8 mouse cellular contexts compared by ENCODE assay signal in the genomic region with DNA sequence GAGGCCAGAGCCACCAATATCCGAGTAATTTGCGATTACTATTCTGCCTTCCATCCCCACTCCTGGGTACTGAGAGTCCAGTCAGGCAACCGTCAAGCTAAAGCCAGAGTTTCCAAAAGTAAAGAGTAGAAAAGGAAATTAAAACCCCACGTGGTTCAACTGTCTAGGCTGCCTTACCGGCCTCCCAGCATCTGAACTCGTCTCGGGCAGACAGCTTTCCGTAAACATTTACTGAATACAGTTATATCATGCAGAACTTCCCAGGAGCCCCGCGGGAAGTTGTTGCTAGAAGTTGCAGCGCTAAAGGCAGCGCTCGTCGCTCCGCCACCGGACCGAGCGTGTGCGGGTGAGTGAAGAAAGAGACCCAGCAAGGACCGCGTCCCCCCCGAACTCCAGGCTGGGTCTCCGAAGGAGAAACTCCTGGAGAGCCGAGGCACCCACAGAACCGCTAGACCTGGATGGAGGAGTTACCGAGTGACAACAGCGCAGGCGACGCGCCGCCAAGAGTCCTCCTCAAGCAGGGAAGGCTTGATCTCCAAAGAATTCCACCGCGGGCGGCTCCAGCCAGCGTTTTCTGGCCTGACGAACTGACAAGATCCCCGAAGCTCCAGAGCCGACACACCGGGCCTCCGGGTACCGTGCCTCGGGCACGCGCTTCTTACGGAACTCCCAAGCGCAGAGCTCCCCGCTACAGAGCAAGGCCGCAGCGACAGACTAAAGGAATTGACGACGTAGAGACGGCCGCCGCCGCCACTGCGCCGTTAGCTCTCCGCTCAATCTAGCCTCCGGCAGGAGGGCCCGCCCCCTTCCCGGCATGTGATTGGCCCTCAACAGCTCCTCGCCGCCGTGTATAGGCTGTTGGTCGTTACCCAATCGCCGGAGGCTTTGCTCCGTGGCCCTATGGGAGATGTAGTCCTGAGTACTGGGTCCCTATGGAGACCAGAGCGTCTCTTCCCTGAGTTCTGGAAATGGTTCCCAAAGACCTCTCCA. TPM values are rescaled to one million over a fixed set of nuclear protein-coding genes. Genes with fewer than 3 reads are reported as not detected.
A peak's percentile ranks its signal among the peaks of the same experiment; 100 is the strongest.
DNase-seq lines count a peak whose midpoint lies in the region; ATAC-seq and TF ChIP-seq lines count a peak whose summit lies in the region.

TSS of gene Mtr (minus strand) at position 723 of the 990 bp plus-strand sequence.

- ATAC-seq in embryonic facial prominence, embryonic 15.5 days (ENCODE audit: insufficient number of reproducible peaks, low FRiP score, low TSS enrichment, low read depth) = peak; percentile 99
- peak; percentile 99 for ATAC-seq in limb, embryonic 14.5 days (ENCODE audit: low FRiP score, low read depth)
- ATAC-seq in midbrain, postnatal 0 days (ENCODE audit: low FRiP score) = peak; percentile 100

- DNase-seq in 416B (ENCODE audit: low read depth) = peak; percentile 93
- DNase-seq in heart, adult 8-10 months (ENCODE audit: low spot score) = peak; percentile 94
- DNase-seq in kidney, adult 9 months = peak; percentile 97
- DNase-seq in limb, embryonic 14.5 days (ENCODE audit: low spot score) = peak; percentile 99
- peak; percentile 99 for DNase-seq in midbrain, postnatal 0 days (ENCODE audit: low spot score)
- peak; percentile 89 to 91 for DNase-seq in spleen, postnatal 14 days (ENCODE audit: low spot score in 2 of 2)

- WGBS in bone marrow, adult 2 months = under 1% methylated on average over 69 of the region's 69 CpGs
- under 1% methylated on average over 69 of the region's 69 CpGs for WGBS in embryonic facial prominence, embryonic 15.5 days
- WGBS in limb, embryonic 14.5 days = 2% methylated on average over 66 of the region's 69 CpGs
- under 1% methylated on average over 69 of the region's 69 CpGs for WGBS in midbrain, postnatal 0 days

- TF ChIP-seq POLR2A in bone marrow, adult 2 months (IDR thresholded peaks at IDR 0.05; ENCODE audit: borderline replicate concordance, control insufficient read depth, low read depth, low read length) = peak; percentile 98
- TF ChIP-seq POLR2A in limb, embryonic 14.5 days (IDR thresholded peaks at IDR 0.05; ENCODE audit: borderline replicate concordance, extremely low read depth, insufficient read depth, insufficient read length) = peak; percentile 95; the same call in 1 of the 2 replicates

- TF ChIP-seq CTCF in bone marrow, adult 2 months (IDR thresholded peaks at IDR 0.05; ENCODE audit: control insufficient read depth, insufficient read depth, low read length) = no peak
- TF ChIP-seq CTCF in midbrain, postnatal 0 days (IDR thresholded peaks at IDR 0.05) = no peak

- no peaks in the 10 kb centered on the region; the same call in 1 of the 2 replicates for H3K4me1 ChIP-seq in bone marrow, adult 2 months (ENCODE audit: control insufficient read depth, insufficient read depth, low read length)
- peaks cover 9% of the 10 kb centered on the region; the same call in 1 of the 2 replicates for H3K4me1 ChIP-seq in embryonic facial prominence, embryonic 15.5 days
- H3K4me1 ChIP-seq in limb, embryonic 14.5 days (ENCODE audit: control insufficient read depth, insufficient read depth, low read length) = peaks cover 15% of the 10 kb centered on the region; the same call in 1 of the 2 replicates
- H3K4me1 ChIP-seq in midbrain, postnatal 0 days (ENCODE audit: insufficient read depth, low read length) = no peaks in the 10 kb centered on the region; the same call in 1 of the 2 replicates

- H3K9ac ChIP-seq in embryonic facial prominence, embryonic 15.5 days = peak within 1 kb of the TSS; percentile 69
- H3K9ac ChIP-seq in limb, embryonic 14.5 days (ENCODE audit: low read depth, low read length, severe bottlenecking) = peak within 1 kb of the TSS; percentile 79
- H3K9ac ChIP-seq in midbrain, postnatal 0 days (replicated peaks; ENCODE audit: low read length, poor library complexity, severe bottlenecking) = peak within 1 kb of the TSS; percentile 63

- H3K4me2 ChIP-seq in embryonic facial prominence, embryonic 15.5 days (replicated peaks) = peak within 1 kb of the TSS; percentile 56
- H3K4me2 ChIP-seq in limb, embryonic 14.5 days (replicated peaks; ENCODE audit: low read depth, low read length, severe bottlenecking) = peak within 1 kb of the TSS; percentile 51
- peak within 1 kb of the TSS; percentile 62 for H3K4me2 ChIP-seq in midbrain, postnatal 0 days (ENCODE audit: low read depth, low read length, poor library complexity, severe bottlenecking)

- H3K36me3 ChIP-seq in embryonic facial prominence, embryonic 15.5 days = 0 out of 2 replicates have a peak, but pooled peaks cover 4% of the 10 kb centered on the region
- peaks cover 6% of the 10 kb centered on the region; the same call in 1 of the 2 replicates for H3K36me3 ChIP-seq in limb, embryonic 14.5 days (ENCODE audit: control insufficient read depth, insufficient read depth, low read length)
- no peaks in the 10 kb centered on the region for H3K36me3 ChIP-seq in midbrain, postnatal 0 days (ENCODE audit: insufficient read depth, low read length)

- peak within 1 kb of the TSS; percentile 74 for H3K4me3 ChIP-seq in bone marrow, adult 2 months (replicated peaks; ENCODE audit: control insufficient read depth, low read depth, low read length)
- H3K4me3 ChIP-seq in embryonic facial prominence, embryonic 15.5 days (replicated peaks) = peak within 1 kb of the TSS; percentile 67
- H3K4me3 ChIP-seq in limb, embryonic 14.5 days (replicated peaks; ENCODE audit: low read length) = peak within 1 kb of the TSS; percentile 71
- H3K4me3 ChIP-seq in midbrain, postnatal 0 days (ENCODE audit: low read depth, low read length) = peak within 1 kb of the TSS; percentile 65

- H3K27ac ChIP-seq in bone marrow, adult 2 months (ENCODE audit: control insufficient read depth, insufficient read depth, low read depth, low read length, poor library complexity) = peak within 1 kb of the TSS; percentile 82
- H3K27ac ChIP-seq in embryonic facial prominence, embryonic 15.5 days (replicated peaks) = peak within 1 kb of the TSS; percentile 93
- peak within 1 kb of the TSS; percentile 89 for H3K27ac ChIP-seq in limb, embryonic 14.5 days (replicated peaks; ENCODE audit: low read depth, low read length)
- H3K27ac ChIP-seq in midbrain, postnatal 0 days (ENCODE audit: low read depth, low read length) = peak within 1 kb of the TSS; percentile 68

- H3K9me3 ChIP-seq in embryonic facial prominence, embryonic 15.5 days (replicated peaks) = no peaks in the 10 kb centered on the region
- H3K9me3 ChIP-seq in limb, embryonic 14.5 days (ENCODE audit: control insufficient read depth, low read length) = no peaks in the 10 kb centered on the region
- no peaks in the 10 kb centered on the region for H3K9me3 ChIP-seq in midbrain, postnatal 0 days (ENCODE audit: low read length)

- H3K27me3 ChIP-seq in embryonic facial prominence, embryonic 15.5 days = no peaks in the 10 kb centered on the region
- no peaks in the 10 kb centered on the region for H3K27me3 ChIP-seq in limb, embryonic 14.5 days (ENCODE audit: control insufficient read depth, insufficient read depth, low read length)
- H3K27me3 ChIP-seq in midbrain, postnatal 0 days (ENCODE audit: insufficient read depth, low read length) = no peaks in the 10 kb centered on the region

RNA-seq across cellular contexts. Expression of gene Mtr, which starts in this region (rescaled TPM):
- 10.9 and 16.4 TPM in 2 replicates for polyA plus RNA-seq in bone marrow, adult 2 months (2011; ENCODE audit: insufficient read depth, insufficient read length, low replicate concordance, missing spikeins)
- polyA plus RNA-seq in embryonic facial prominence, embryonic 15.5 days (2015; fragmentation: Nextera tagmentation; extraction: Ambion mirVana) = 12.4 and 14.5 TPM in 2 replicates
- total RNA-seq in heart, adult 8-10 months (2022) = 100 to 1,000 TPM in 2 of 4 experiments, 10 to 100 TPM in 2; 78.6 to 124 (median 104) TPM
- polyA plus RNA-seq in limb, embryonic 14.5 days (2012; rRNA removed) = 15.9 and 16.5 TPM in 2 replicates
- 19.9 and 21.4 TPM in 2 replicates for polyA plus RNA-seq in limb, embryonic 14.5 days (2014; fragmentation: Nextera tagmentation; extraction: Ambion mirVana)
- 6.3 and 6.9 TPM in 2 replicates for total RNA-seq in midbrain, postnatal 0 days (2014; rRNA removed)
- polyA plus RNA-seq in midbrain, postnatal 0 days (2015; fragmentation: Nextera tagmentation; extraction: Ambion mirVana) = 1.9 and 2.2 TPM in 2 replicates

Comparison
In these comparisons a context has a peak if more than half of its experiments do, and no peak if none do; other contexts are left out.
1. Peak in every context shown above with its lines: DNase-seq, ATAC-seq, H3K4me3 ChIP-seq and H3K27ac ChIP-seq.
2. RNA of gene Mtr (total RNA-seq): 78.6 to 124 TPM in heart, adult 8-10 months; 6.3 to 6.9 TPM in midbrain, postnatal 0 days; every median in the first group is over 10 times any median in the second.